ENCODE assay signal across 8 mouse cellular contexts in the genomic region with DNA sequence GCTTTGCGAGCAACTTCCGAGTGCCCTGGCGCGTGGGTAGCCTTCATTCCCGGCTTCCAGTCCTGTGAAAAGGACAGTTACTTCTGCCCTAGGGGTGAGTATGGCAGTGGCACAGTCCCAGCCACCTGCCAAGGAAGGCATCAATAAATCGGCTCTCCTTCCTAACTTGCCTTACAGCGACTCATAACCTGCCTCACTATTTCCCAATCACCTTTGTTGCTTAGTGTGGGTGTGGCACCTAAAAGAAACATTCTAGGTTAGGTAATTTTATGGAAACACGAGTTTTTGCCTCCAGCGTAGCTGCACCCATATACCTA. TPM values are rescaled to one million over a fixed set of nuclear protein-coding genes. Genes with fewer than 3 reads are reported as not detected.
DNase-seq lines count a peak whose midpoint lies in the region; ATAC-seq and TF ChIP-seq lines count a peak whose summit lies in the region.

No protein-coding gene starts in this region.

- H3K27me3 ChIP-seq in C2C12 (ENCODE audit: control insufficient read depth, insufficient read depth, insufficient read length) = no peaks in the 10 kb centered on the region
- no peaks in the 10 kb centered on the region for H3K27me3 ChIP-seq in embryonic facial prominence, embryonic 13.5 days
- no peaks in the 10 kb centered on the region for H3K27me3 ChIP-seq in intestine, embryonic 16.5 days (replicated peaks; ENCODE audit: control insufficient read depth, insufficient read depth, low read length)
- no peaks in the 10 kb centered on the region for H3K27me3 ChIP-seq in midbrain, embryonic 15.5 days (replicated peaks)

- H3K9me3 ChIP-seq in embryonic facial prominence, embryonic 13.5 days = peaks cover 5% of the 10 kb centered on the region
- peaks cover 5% of the 10 kb centered on the region for H3K9me3 ChIP-seq in intestine, embryonic 16.5 days (ENCODE audit: control insufficient read depth, low read length)
- 0 out of 2 replicates have a peak, but pooled peaks cover 4% of the 10 kb centered on the region for H3K9me3 ChIP-seq in midbrain, embryonic 15.5 days

- H3ac ChIP-seq in C2C12 (ENCODE audit: control insufficient read depth, insufficient read length, low read depth) = peak overlapping the region; percentile 27

- DNase-seq in embryo, embryonic 10 days (ENCODE audit: low spot score) = peak; percentile 22
- no peak for DNase-seq in embryo, embryonic 11 days
- no peak for DNase-seq in frontal cortex, postnatal 25 days (ENCODE audit: low spot score in 2 of 2)
- no peak for DNase-seq in cerebellum, adult 11-12 months

- WGBS in embryonic facial prominence, embryonic 13.5 days = 12% methylated on average over 9 of the region's 9 CpGs
- WGBS in intestine, embryonic 16.5 days = 8% methylated on average over 9 of the region's 9 CpGs
- 11% methylated on average over 9 of the region's 9 CpGs for WGBS in midbrain, embryonic 15.5 days

- peak overlapping the region; percentile 95 for H3K9ac ChIP-seq in embryonic facial prominence, embryonic 13.5 days
- H3K9ac ChIP-seq in intestine, embryonic 16.5 days (ENCODE audit: low read depth, low read length) = peak overlapping the region; percentile 76
- peak overlapping the region; percentile 78 for H3K9ac ChIP-seq in midbrain, embryonic 15.5 days

- H3K4me1 ChIP-seq in embryonic facial prominence, embryonic 13.5 days = peaks cover 18% of the 10 kb centered on the region
- peaks cover 8% of the 10 kb centered on the region for H3K4me1 ChIP-seq in intestine, embryonic 16.5 days (ENCODE audit: control insufficient read depth, insufficient read depth, low read length)
- peaks cover 28% of the 10 kb centered on the region for H3K4me1 ChIP-seq in midbrain, embryonic 15.5 days

- peaks cover 43% of the 10 kb centered on the region for H3K79me2 ChIP-seq in C2C12 (ENCODE audit: control insufficient read depth, insufficient read depth)

- peak overlapping the region; percentile 72 for H3K4me3 ChIP-seq in C2C12 (ENCODE audit: insufficient read depth, poor library complexity, severe bottlenecking)
- H3K4me3 ChIP-seq in embryonic facial prominence, embryonic 13.5 days = peak overlapping the region; percentile 98
- peak overlapping the region; percentile 94 for H3K4me3 ChIP-seq in intestine, embryonic 16.5 days (ENCODE audit: low read length)
- H3K4me3 ChIP-seq in midbrain, embryonic 15.5 days = peak overlapping the region; percentile 62

- peak overlapping the region; percentile 87 for H3K27ac ChIP-seq in embryonic facial prominence, embryonic 13.5 days
- H3K27ac ChIP-seq in intestine, embryonic 16.5 days (ENCODE audit: low read length) = peak overlapping the region; percentile 89
- peak overlapping the region; percentile 95 for H3K27ac ChIP-seq in midbrain, embryonic 15.5 days

- H3K36me3 ChIP-seq in C2C12 (ENCODE audit: control insufficient read depth, insufficient read depth) = no peaks in the 10 kb centered on the region
- peaks cover 14% of the 10 kb centered on the region for H3K36me3 ChIP-seq in embryonic facial prominence, embryonic 13.5 days
- H3K36me3 ChIP-seq in intestine, embryonic 16.5 days (ENCODE audit: control insufficient read depth, insufficient read depth, low read length) = no peaks in the 10 kb centered on the region
- no peaks in the 10 kb centered on the region for H3K36me3 ChIP-seq in midbrain, embryonic 15.5 days (replicated peaks)

- no peak for TF ChIP-seq CTCF in C2C12 (IDR thresholded peaks at IDR 0.05; ENCODE audit: control insufficient read depth, insufficient read depth, insufficient read length)

- peaks cover 39% of the 10 kb centered on the region for H3K79me3 ChIP-seq in C2C12 (ENCODE audit: low read depth)

- peak; percentile 45; the same call in 1 of the 2 replicates for ATAC-seq in embryonic facial prominence, embryonic 13.5 days (ENCODE audit: insufficient number of reproducible peaks, insufficient read depth, low FRiP score, low TSS enrichment, low read depth)
- peak; percentile 66 for ATAC-seq in intestine, embryonic 16.5 days
- peak; percentile 59 for ATAC-seq in midbrain, embryonic 15.5 days (replicated peaks)

- H3K4me2 ChIP-seq in embryonic facial prominence, embryonic 13.5 days = peak overlapping the region; percentile 76
- H3K4me2 ChIP-seq in intestine, embryonic 16.5 days (ENCODE audit: low read depth, low read length) = peak overlapping the region; percentile 61
- peak overlapping the region; percentile 74 for H3K4me2 ChIP-seq in midbrain, embryonic 15.5 days

TF ChIP-seq in C2C12, 6 proteins besides CTCF, POLR2A, EP300 and RAD21:
- TF ChIP-seq MAX (IDR thresholded peaks at IDR 0.05) = no peak
- TF ChIP-seq CEBPB (IDR thresholded peaks at IDR 0.05; ENCODE audit: low read depth) = no peak
- TF ChIP-seq USF1 (IDR thresholded peaks at IDR 0.05; ENCODE audit: low read depth) = no peak
- TF ChIP-seq MYOD1 (IDR thresholded peaks at IDR 0.05; ENCODE audit: control insufficient read depth, insufficient read length, low read depth) = no peak
- TF ChIP-seq FOSL1 (IDR thresholded peaks at IDR 0.05; ENCODE audit: insufficient read depth, low read length, poor library complexity, severe bottlenecking) = no peak
- no peak for TF ChIP-seq MYOG (IDR thresholded peaks at IDR 0.05; ENCODE audit: control insufficient read depth, extremely low read depth, insufficient read length)

RNA-seq across cellular contexts. Expression of gene Nck1, which starts 0.6 kb away (rescaled TPM):
- 17.1 TPM for polyA plus RNA-seq in C2C12 (2012; fragmentation: generic; extraction: Trizol)
- 70.1 and 74.9 TPM in 2 replicates for polyA plus RNA-seq in embryonic facial prominence, embryonic 13.5 days (2015; fragmentation: Nextera tagmentation; extraction: Ambion mirVana)
- polyA plus RNA-seq in intestine, embryonic 16.5 days (2015; fragmentation: Nextera tagmentation; extraction: Ambion mirVana) = 56.9 and 57.8 TPM in 2 replicates
- 52.4 and 53.6 TPM in 2 replicates for polyA plus RNA-seq in midbrain, embryonic 15.5 days (2015; fragmentation: Nextera tagmentation; extraction: Ambion mirVana)

RNA-seq across cellular contexts. Expression of gene Slc35g2, which starts 24.3 kb away (rescaled TPM):
- not detected for polyA plus RNA-seq in C2C12 (2012; fragmentation: generic; extraction: Trizol)
- 5.3 and 5.5 TPM in 2 replicates for polyA plus RNA-seq in embryonic facial prominence, embryonic 13.5 days (2015; fragmentation: Nextera tagmentation; extraction: Ambion mirVana)
- polyA plus RNA-seq in intestine, embryonic 16.5 days (2015; fragmentation: Nextera tagmentation; extraction: Ambion mirVana) = 3.9 and 4.0 TPM in 2 replicates
- 17.6 and 18.1 TPM in 2 replicates for polyA plus RNA-seq in midbrain, embryonic 15.5 days (2015; fragmentation: Nextera tagmentation; extraction: Ambion mirVana)

RNA-seq across cellular contexts. Expression of gene Stag1, which starts 51.0 kb away (rescaled TPM):
- polyA plus RNA-seq in C2C12 (2012; fragmentation: generic; extraction: Trizol) = 6.6 TPM
- 60.1 and 62.7 TPM in 2 replicates for polyA plus RNA-seq in embryonic facial prominence, embryonic 13.5 days (2015; fragmentation: Nextera tagmentation; extraction: Ambion mirVana)
- polyA plus RNA-seq in intestine, embryonic 16.5 days (2015; fragmentation: Nextera tagmentation; extraction: Ambion mirVana) = 24.8 and 29.4 TPM in 2 replicates
- polyA plus RNA-seq in midbrain, embryonic 15.5 days (2015; fragmentation: Nextera tagmentation; extraction: Ambion mirVana) = 28.1 and 33.7 TPM in 2 replicates

RNA-seq across cellular contexts. Expression of gene Il20rb, which starts 60.0 kb away (rescaled TPM):
- 0.35 TPM for polyA plus RNA-seq in C2C12 (2012; fragmentation: generic; extraction: Trizol)
- 1.3 and 1.4 TPM in 2 replicates for polyA plus RNA-seq in embryonic facial prominence, embryonic 13.5 days (2015; fragmentation: Nextera tagmentation; extraction: Ambion mirVana)
- polyA plus RNA-seq in intestine, embryonic 16.5 days (2015; fragmentation: Nextera tagmentation; extraction: Ambion mirVana) = 0.98 and 1.1 TPM in 2 replicates
- polyA plus RNA-seq in midbrain, embryonic 15.5 days (2015; fragmentation: Nextera tagmentation; extraction: Ambion mirVana) = 0.43 and 0.52 TPM in 2 replicates
